Mouse (Mus musculus): ENCODE measurements at regions not wholly inside any gene's neighbourhood (a gene's known extent, or its start where the extent isn't known, plus 50 kb on each side); places are given as distances from the start of the nearest gene placed in this dataset.

DNA sequence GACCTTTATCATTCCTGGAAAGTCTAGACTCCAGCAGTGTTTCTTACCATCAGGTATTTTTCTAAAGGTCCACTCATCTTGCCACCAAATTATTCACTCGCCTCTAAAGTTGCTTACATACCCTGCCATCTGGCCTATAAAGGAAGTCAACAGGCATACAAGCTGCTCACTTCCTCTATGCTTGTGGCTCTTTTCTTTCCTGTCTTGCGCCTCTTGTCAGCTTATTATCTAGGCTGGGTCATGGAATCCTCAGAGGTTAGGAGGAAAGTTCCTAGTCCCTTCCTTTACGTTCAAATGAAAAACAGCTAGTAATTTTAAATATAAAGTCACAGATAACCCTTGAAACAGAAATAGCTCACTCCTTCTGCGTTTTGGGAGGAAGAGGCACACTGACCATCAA is 97.9 kb downstream of the Lipi start:
- no peak for DNase-seq (ENCODE audit: low spot score)

DNA sequence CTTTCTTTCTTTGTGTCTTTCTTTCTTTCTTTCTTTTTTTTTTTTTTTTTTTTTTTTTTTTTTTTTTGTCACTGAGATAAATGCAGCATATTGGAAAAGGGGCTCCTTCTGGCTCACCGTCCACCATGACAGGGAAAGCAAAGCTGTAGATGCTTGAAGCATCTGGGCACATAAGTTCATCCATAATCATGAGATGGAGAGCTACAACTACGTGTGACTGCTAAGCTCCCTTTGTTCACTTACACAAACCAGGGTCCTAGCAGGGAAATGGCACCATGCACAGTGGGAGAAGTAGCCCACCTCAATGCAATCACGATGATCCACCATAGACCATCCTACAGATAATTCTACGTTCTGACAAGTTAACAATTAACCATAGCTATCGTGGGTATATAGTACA is 102.0 kb downstream of the Lipi start:
- no peak for DNase-seq (ENCODE audit: low spot score)

DNA sequence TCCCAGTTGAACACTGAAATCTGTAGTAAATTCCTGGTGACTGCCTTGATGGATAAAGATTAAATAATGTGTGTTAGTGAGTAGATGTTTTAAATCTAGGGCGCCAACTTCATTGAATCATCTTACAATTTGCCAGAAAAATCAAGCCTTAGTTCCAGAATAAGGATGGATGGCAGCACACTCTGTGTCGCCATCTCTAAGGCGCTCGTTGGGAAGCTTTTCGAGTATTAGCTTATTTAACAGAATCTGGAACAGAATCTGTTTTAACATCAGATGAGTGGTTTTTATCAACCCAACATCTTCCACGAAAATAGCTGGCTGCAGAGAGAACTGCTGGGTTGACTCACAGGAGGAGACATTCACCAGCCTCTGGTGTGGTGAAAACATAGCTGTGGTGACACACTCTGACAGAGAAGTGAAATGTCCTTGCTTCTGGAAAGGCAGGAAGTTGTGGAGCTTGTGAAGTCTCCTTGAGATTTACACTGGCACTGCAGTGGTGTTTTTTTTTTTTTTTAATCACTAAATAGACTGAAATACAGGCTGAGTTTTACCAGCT is 120.4 kb downstream of the Lipi start:
- DNase-seq (ENCODE audit: low spot score): no peak

DNA sequence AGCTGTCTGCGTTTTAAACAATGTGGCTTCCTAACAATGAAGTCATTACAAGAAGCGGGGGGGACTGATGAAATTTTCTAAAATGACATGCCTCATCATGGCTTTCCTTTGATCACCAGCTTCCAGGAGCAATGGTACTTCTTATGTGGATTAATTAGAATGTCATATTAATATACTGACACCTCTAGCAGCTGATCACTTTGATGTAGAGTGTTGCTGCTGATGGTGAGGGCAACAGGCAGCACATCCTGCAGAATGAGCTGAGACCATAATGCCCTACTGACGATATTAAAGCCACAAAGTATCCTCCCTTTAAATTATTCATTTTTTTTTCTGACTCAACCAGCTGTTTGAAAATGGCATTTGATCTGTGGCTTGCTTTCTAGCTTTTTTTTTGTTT is 123.7 kb downstream of the Lipi start:
- DNase-seq (ENCODE audit: low spot score): no peak

DNA sequence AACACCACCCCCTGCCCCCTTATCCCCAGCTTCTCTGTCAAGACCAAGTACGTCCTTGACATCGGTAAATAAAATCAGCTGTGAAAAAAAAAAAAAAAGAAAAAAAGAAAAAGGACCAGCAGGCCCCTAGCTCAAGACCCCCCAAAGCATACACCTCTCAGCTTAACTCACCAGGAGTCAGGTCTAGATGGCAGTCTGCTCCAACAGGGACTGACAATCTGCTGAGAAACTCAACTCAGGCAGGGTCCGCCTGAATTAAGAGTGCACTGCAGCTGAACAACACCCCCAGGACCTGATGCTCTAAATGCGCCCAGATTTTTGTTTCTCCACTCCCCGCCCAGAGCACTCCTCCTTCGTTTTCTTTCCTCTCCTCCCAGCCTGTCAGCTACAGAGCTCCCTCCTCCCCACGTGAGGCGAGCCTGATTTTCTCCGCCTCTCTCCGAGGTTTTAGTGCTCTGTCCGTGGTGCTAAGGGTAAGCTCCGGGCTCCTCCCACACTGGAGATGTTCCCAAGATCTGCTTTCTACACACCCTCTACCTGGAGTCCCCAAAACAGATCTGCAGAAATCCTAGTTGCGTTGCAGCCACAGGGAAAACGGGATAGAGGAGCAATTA is 138.9 kb downstream of the Lipi start:
- DNase-seq (ENCODE audit: low spot score): peak; percentile 72

DNA sequence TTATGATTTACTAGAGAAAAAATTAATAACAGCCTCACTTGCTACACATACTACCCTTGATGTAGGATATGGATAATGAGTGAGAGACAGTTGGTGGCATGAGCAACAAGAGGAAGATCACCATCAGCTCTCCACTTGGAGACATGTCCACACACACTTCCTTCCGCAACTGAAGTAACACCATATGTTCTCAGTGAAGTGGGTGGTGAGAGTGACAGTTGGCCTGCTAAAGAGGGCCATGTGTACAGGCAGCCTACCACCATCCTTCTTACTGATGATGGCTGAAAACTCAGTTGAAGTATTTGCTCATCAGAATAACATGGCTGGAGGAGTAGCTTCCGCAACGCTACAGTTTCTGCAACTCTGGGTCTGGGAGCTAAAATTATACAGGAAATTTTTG is 146.6 kb downstream of the Lipi start:
- DNase-seq (ENCODE audit: low spot score): no peak

DNA sequence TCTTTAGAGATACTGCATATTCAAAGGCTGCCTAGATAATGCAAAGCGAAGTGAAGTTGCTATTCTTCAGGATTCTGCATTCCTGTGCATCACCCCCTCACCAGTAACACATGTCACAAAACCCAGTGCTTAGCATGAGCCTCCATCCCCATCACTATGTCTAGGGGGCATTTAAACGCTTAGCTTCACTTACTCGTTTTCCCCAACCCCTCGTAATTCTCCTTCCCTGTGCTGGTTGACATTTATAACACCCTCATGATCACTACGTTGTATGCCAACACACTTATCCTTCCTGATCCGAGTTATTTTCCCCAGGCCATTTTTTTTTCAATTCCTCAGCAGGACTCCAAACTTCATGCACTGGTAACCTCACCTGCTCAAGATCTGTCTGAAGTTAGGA is 152.6 kb downstream of the Lipi start:
- DNase-seq (ENCODE audit: low spot score): no peak

DNA sequence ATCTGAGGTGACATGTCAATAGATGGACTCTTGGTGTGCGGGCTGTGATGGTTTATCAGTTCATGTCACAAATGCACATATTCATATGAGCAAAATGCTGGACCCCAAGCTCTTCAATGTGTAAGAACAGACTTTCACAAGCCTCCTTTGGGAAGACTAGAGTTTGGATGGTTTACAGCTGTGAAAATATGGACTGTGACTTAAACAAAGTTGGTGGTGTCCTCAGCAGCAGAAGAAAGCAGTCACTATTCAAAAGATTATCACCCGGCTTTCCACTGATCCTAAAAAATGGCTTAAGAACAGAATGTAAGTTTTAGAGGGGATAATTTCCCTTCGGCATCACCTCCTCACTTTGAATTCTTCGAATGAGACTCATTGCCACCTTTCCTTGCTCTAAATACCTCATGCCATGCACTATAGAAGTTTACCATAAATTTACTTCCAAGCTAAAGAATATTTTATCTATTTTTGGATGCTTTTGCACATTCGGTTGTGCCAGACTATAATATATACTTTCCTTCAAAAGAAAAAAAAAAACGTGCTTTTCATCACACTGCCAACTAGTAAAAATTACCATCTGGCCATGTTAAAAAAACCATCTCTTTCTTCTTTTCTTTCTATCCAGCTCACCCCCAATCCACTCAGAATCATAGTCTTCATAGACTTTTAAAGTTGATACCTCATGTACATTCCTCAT is 201.2 kb downstream of the Lipi start:
- no peak for DNase-seq (ENCODE audit: low spot score)

DNA sequence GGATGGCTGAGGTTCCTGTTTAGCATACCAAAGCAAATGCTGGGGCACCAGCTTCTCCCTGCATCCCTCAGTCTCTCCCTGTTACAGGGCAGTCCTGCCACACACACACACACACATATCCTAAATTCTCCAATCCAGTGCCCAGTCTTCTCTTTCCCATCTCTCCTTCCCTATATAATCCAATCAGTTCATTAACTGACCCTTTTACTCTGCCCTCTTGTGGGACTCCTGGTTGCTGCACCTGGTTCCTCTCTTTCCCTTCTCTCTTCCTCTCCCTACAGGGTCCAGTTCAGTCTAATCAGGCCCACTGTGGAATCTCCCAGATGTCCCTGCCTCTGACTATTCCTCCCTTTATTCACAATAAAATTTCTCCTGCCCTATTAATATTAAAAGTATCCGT is 204.7 kb downstream of the Lipi start:
- no peak for DNase-seq (ENCODE audit: low spot score)

DNA sequence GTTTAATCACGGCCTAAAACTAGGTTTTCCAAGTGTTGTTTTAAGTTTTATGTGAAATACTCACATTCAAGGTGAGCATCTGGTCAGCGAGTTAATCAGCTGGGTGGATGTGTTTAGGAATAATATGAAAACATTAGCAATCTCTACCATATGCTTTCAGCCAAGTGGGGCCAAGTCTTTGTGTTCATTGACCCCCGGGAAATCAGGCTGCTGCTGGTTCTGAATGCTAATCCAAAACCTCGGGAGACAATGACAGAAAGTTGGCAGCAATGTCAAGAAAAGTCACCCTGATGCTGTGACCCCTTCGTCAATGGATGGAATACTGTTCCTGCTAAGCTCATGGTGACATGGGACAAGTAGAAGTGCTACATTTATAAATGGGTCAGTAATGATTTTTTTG is 216.2 kb downstream of the Lipi start:
- no peak for DNase-seq (ENCODE audit: low spot score)

DNA sequence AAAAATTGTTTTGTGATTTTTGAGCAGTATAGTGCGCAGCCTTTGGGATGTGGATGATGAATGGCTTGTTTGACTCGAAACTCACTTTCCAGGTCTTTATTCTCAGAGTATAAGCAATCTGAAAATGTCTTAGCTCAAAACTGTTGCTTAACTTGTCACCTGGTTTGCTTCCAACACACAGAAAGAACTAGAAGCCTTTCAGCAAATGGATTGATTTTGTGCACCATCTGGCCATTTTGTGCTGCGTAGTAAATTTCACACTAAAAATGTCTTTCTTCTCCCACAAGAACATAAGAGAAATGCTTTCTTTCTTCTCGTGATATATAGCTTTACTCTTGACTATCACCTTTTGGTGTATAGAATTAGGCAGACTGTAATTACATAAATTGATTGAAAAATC is 219.1 kb downstream of the Lipi start:
- no peak for DNase-seq (ENCODE audit: low spot score)

DNA sequence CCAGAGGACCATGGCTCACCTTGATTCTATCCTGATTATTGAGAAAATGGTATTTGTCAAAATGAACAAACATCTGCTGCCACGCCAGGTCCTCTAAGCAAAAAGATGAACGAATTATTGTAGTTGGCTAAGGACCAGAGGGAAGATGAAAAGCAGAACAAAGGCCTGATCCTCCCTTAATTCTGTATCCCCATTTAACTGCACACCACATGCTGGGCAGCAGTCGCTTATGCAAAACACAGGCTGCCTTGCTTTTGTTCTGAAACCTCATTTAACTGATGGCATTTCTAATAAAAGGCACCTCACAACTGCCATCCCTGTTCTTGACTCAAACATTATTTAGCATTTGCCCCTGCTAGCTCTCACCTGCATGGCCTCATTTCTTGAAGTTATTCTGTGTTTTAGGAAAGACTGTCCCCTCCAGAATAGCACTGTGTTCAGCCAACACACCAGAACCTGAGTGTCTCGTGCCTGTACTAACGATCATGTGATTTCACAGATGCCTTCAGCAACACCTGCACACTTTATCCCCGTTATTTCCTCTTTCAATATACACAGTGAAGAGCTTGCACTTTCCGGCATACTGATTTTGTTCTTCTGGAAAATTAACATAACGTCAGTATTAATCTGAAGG is 220.4 kb downstream of the Lipi start:
- no peak for DNase-seq (ENCODE audit: low spot score)

DNA sequence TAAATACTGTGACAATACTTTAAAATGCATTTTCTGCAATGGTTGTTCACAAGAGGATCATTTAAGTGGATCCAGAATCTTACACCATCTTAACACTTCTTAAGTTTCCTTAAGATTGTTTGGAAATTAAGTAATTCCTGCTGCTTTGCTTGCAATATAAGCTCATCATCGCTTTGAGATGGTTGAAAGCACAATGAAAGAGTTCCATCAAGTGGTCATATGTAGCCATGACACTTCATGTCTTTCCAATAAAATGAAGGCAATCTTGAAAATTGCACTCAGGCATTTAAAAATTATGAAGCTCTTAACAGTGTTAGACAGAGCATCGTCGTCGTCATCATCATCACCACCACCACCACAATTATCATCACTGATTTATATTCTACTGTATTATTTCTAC is 223.8 kb downstream of the Lipi start:
- no peak for DNase-seq (ENCODE audit: low spot score)

DNA sequence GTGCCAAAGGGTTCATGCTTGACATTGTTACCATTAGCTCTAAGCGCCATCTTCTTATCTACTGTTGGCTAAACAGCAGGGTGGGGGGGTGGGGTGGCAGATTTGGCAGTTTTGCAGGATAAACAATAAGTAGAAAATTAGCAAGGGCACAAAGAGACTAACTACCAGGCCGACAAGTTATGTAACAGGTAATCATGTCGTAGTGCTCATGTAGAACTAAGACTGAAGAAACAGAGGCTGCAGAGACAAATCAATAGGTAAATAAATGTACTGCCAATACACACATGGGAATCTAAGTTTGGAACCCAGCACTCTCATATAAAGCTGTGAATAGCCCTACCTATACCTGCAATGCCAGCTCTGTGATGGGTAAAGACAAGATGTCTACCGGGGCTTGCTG is 225.1 kb downstream of the Lipi start:
- DNase-seq (ENCODE audit: low spot score): no peak

DNA sequence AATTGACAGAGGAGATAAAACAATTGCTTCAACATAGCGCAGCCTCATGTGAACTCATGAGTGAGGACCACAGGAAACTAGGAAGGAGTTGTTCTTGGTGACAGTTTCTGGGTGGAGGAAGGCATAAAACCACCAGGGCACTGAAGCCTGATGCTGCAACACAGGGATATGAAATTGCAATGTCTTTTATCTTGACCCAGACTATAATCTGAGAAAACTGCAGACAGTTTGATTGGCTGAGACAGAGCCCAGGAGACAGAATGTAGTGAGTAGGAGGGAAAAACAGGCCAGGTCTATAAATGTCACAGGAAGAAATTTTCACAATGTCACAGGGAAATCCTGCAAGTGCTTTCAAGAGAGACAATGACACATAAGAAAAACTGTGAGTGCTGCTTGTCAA is 232.5 kb downstream of the Lipi start:
- DNase-seq (ENCODE audit: low spot score): no peak

DNA sequence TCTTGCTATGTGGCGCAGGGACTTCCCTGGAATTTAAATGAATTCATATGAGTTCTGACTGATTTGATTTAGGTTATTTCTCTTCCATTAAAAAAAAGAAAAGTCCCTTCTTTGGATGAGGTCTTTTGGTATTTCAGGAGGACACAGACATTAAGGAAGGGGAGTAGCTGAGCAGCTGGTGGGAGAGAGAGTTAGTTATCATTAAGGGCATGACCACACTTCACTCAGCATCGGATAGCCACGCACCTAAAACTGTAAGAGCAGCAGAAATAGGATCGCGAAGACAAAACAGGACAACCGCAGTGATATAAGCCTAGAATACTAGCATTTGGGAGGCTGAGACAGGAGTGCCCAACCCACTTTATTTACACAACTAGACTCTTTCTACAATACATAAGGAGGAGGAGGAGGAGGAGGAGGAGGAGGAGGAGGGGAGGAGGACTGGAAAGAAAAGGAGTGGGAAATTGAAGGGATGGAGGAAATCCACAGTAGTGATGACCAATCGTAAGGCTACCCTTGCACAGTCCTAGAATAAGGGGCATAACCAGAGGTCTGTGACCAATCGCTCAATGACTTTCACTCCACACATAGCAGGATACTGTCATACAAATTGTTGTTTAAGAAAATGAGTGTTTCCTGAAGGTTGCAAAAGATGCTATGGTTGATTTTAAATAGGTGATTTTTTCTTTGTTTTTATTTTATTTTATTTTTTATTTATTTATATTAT is 241.5 kb downstream of the Lipi start:
- no peak for DNase-seq (ENCODE audit: low spot score)

DNA sequence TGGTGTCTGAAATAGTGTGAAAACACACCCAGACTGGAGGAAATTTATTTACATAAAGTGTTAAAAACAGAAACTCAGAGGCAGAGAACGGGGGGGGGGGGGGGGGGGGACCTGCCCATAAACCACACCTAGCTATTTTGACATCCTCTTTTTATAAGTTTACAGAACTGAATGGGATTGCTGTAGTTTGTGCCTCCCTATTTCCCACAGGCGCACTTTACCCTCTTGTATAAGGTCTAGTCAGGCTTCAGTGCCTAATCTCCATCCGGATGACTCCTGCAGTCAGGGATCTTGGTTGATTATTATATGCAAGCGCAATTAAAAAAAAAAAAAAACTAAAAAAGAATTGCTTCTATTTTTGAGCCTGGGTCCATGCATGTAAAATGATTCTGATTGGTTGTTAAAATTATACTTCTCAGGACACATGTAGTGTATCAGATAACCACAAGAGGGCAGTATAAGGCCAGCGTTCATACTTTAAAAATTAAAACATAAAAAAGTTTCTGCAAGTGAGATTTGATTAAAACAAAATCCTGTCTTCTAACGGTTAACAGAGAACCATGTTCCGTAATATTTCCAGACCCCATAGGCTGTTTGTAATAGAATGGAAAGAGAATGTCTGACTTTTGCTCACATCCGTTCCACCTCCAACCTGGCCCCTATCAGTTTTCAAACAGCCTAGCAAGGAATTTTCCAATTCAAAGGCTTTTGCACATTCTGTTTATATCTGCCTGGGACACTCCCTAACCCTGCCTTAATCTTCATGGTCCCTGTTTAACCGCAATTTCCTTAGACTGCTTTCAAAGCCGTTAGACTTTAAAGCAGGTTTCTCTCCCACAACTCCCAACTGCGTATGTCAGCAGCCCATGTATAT is 242.6 kb downstream of the Lipi start:
- peak; percentile 34 for DNase-seq (ENCODE audit: low spot score)

DNA sequence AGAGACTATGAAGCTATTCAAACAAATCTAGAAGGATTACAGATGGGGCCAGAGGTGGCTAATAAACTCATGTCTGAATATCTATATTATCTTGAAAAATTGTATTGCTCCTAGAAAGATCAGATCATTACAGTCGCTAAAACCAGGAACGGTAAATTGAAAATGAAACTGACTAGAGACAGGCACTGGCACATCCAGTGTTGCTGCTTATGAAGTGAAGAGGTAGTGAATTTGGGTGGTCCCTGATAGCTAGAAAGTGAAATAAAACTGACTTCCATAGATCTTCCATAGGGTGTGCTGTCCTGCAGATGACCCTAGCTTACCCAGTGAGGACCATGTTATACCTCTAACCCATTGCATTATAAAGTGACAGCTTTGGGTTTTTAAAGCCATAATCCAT is 251.6 kb downstream of the Lipi start:
- no peak for DNase-seq (ENCODE audit: low spot score)

DNA sequence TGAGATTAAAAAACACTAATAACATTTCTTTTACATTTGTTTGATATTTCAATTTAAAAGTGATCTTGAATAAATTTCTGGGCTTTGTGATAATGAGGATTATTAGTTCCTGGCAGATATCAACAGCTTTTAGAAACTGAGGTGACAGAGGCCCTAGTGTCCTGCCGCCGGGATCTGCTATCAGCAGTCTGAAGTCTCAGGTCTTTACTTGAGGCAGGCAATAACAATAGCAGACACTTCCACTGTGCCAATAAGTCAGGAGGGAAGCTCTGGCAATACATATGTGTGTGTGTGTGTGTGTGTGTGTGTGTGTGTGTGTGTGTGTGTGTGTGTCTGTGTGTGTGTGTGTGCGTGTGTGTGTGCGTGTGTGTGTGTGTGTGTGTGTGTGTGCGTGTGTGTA is 252.1 kb downstream of the Lipi start:
- no peak for DNase-seq (ENCODE audit: low spot score)

DNA sequence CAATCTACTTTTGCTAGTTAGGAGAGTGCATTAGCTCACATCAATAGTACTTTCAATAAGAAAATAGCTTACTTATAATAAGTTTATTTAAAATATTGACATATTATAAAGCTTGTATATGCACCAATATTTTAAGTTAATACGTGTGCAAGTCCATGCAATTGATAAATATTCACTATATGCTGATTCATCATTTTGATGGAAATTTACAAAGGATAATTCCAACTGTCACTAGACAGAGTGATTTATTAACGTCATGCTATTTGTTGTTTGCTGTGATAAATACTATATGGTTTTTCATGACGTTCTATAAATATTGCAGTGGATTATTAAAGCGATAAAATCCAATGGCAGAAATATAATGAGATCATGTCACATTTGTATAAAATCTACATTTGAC is 253.0 kb downstream of the Lipi start:
- DNase-seq (ENCODE audit: low spot score): no peak

DNA sequence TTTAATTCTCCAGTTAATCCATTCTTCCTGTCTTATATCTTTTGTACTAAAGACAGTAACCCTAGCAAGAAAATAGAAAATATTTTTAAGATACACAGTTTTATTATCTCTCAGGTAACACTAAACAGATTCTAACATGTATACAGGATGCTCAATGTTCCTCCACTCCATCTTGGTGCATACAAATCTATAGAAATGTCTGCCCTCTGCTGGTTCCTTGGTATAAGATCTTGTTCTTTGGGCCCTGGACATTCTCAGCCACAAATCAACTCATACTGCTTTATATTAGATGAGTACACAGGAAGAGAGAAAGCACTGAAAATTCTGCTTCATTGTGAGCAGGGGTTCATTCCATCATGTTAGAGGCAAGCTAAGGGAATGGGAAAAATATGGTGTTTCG is 260.6 kb downstream of the Lipi start:
- DNase-seq (ENCODE audit: low spot score): peak; percentile 58

DNA sequence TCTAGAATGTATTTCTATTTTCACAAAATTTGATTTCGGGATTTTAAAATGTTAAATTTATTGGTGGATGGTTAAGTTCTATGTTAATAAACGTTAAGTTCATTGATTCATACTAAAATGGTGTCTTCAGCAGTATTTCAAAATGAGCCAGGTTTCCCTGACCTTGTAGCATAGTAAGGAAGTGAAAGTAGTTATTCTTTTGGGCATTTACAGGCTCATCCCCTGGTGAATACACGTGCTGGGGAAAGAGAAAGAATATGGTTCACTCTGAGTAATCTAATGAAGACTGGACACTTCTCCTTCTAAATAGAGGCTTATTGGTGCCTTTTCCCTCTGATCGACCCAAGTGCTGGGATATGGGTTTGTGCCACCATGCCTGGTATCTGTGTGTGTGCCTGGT is 281.1 kb downstream of the Lipi start:
- DNase-seq (ENCODE audit: low spot score): no peak
